Mouse (Mus musculus): Measurements from ENCODE around the gene Mapk9.
"Not testable (repeated sequence)": the region's sequence is repeated elsewhere in the genome, so short reads cannot be mapped to it uniquely, and the experiment has no call there.

The Mapk9 gene

GRCm38 (mm10) chr11:49846401-49847070 is at the start of gene Mapk9:
TSS of gene Mapk9 (plus strand) at chr11:49846751.
- DNase-seq: peak; percentile 98

GRCm38 (mm10) chr11:49798931-49799330 is 47.6 kb upstream of the Mapk9 start:
- no peak for DNase-seq

GRCm38 (mm10) chr11:49801516-49801915 is 45.0 kb upstream of the Mapk9 start:
- DNase-seq: no peak

- DNase-seq: no peak
Observed at GRCm38 (mm10) chr11:49803801-49804200, 42.8 kb upstream of the Mapk9 start.

- no peak for DNase-seq
Observed at GRCm38 (mm10) chr11:49806218-49806617, 40.3 kb upstream of the Mapk9 start.

- DNase-seq: no peak
Observed at GRCm38 (mm10) chr11:49808946-49809345, 37.6 kb upstream of the Mapk9 start.

- not testable (repeated sequence) for DNase-seq
Observed at GRCm38 (mm10) chr11:49810696-49811095, 35.9 kb upstream of the Mapk9 start.

- DNase-seq: no peak
Observed at GRCm38 (mm10) chr11:49811099-49811541, 35.4 kb upstream of the Mapk9 start.

GRCm38 (mm10) chr11:49811879-49812278 is 34.7 kb upstream of the Mapk9 start:
- DNase-seq: peak; percentile 41

GRCm38 (mm10) chr11:49818869-49819566 is 27.5 kb upstream of the Mapk9 start:
- DNase-seq: no peak

GRCm38 (mm10) chr11:49819676-49820075 is 26.9 kb upstream of the Mapk9 start:
- DNase-seq: no peak

- no peak for DNase-seq
Observed at GRCm38 (mm10) chr11:49820928-49821327, 25.6 kb upstream of the Mapk9 start.

GRCm38 (mm10) chr11:49821546-49821945 is 25.0 kb upstream of the Mapk9 start:
- no peak for DNase-seq

GRCm38 (mm10) chr11:49822337-49822736 is 24.2 kb upstream of the Mapk9 start:
- DNase-seq: no peak

- peak; percentile 86 for DNase-seq
Observed at GRCm38 (mm10) chr11:49824896-49825295, 21.7 kb upstream of the Mapk9 start.

- DNase-seq: no peak
Observed at GRCm38 (mm10) chr11:49827243-49827642, 19.3 kb upstream of the Mapk9 start.

GRCm38 (mm10) chr11:49829176-49829745 is 17.3 kb upstream of the Mapk9 start:
- no peak for DNase-seq

- no peak for DNase-seq
Observed at GRCm38 (mm10) chr11:49831980-49832379, 14.6 kb upstream of the Mapk9 start.

GRCm38 (mm10) chr11:49832962-49833361 is 13.6 kb upstream of the Mapk9 start:
- DNase-seq: no peak

GRCm38 (mm10) chr11:49834248-49834647 is 12.3 kb upstream of the Mapk9 start:
- DNase-seq: no peak

- no peak for DNase-seq
Observed at GRCm38 (mm10) chr11:49835257-49835956, 11.1 kb upstream of the Mapk9 start.

GRCm38 (mm10) chr11:49837717-49838407 is 8.7 kb upstream of the Mapk9 start:
- peak; percentile 49 for DNase-seq

- DNase-seq: no peak
Observed at GRCm38 (mm10) chr11:49840666-49841065, 5.9 kb upstream of the Mapk9 start.
